Mouse (Mus musculus) testis, adult 10 weeks (tissue): ENCODE results near the gene Oat. TPM values are rescaled to one million over a fixed set of nuclear protein-coding genes. Genes with fewer than 3 reads are reported as not detected.

Experiments used
- polyA plus RNA-seq: library from polyadenylated mRNA; stranded (reverse); fragments of 350-450 nt; fragmentation: Illumina TruSeq; extraction: RNeasy Lipid Tissue Mini Kit (QIAGEN cat#74804); gene quantifications from one replicate; pipeline ENCODE4 v1.2.3, GENCODE M21; 2014; ENCODE audit warnings: low read depth, low replicate concordance

Gene Oat
- polyA plus RNA-seq: 29.3 TPM

DNA sequence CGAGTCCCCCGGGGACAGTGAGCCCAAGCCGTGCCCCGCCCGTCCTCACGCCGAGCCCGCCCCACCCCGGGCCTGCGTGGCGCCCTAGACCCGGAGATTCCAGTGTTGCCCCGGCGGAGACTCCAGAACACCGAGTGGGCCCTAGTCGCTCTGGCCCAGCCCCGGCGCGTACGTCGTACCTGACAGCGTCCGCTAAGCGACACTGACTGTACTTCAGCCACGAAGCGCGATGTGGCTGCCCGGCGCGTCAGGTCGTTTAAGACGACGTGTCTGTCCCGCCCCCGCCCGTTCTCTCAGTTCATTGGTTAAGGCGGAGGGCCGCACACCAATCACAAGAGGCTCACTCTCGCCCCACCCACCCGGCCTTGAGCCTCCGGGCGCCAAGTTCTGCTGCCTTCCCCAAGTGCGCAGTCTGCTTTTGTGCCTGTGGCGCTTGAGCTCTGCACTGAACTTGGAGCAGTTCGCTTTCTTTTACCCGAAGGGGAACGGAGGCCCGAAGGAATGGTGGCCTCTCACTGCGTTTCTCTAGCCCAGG lies at the start of gene Oat:
TSS of gene Oat (minus strand) at position 283 of the 535 bp plus-strand sequence.

DNA sequence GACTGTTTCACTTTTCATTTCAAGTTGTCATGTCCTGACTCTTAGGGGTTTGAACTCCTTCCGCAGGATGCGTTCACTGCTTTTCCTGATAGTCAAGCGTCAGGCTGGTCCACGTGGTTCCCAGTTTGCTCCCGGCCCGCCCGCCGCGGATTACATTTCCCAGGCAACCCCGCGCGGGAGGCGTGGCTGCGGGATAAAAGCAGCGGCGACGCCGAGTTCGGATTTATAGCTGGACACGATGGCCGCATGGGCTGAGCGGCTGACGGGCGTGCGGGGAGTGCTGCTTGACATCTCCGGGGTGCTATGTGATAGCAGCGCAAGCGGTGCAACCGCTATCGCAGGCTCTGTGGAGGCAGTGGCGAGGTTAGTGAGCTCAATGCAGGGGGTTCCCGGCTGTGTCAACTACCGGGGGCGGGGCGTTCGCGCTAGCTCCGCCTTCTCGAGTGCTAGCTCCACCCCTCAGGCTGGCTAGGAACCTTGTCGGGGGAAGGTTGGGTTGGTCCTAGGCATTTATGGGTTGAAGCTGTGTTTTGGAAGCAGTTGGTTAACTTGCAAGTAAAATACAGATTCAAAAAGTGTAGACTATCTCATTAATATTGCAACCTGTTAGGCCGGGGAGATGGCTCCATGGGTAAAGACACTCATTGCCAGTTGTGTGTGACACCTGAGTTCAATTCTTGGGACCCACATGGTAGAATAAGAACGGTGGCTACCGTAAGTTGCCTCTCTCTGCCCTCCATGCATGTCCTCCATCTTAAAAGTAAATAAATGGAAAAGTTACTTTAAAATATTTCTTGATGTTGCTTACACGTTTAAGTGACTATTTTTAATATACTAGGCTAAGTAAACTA lies 34.5 kb upstream of the Oat start, which contains the start of gene Lhpp:
TSS of gene Lhpp (plus strand) at position 171 of the 851 bp plus-strand sequence.

DNA sequence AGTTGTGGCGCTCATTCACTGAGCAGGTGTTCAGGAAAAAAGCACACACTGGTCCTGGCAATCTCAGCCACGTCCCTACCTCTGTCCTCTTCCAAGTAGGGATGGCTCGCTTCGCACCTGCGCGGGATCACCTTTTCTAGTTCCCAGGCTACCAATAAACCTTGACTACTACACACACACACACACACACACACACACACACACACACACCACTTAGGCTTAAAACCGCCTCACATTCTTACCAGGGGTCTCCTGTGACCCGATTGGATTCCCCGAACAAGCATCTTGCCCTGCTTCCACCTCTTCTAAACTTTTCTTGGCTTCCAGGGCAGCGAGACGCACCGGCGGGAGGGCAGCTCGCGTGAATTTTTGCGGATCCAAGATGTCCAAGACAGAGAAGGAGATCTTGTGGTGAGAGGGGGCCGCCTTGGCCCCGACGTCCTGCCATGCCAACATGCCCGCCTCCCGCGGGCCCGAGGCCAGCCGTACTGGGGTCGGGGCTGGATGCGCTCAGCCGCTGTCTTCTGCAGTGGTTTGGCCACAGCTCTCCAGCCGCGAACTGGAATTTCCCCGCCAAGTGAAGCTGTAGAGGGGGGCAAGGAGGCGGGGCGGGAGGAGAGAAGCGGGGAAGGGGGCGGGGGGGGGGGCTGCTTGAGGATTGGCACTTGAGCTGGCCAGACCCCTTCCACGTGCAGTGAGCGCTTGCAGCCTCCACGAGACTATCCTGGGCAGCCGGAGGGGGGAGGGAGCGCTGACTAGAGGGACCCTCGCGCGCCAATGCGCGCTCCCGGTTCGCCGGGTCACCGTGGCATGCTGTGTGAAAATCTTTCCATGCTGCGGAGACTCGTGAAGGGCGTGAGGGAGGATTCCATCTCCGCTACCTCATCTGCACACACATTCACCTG lies 23.1 kb upstream of the Oat start, which contains the start of gene Nkx1-2:
TSS of gene Nkx1-2 (minus strand) at position 567 of the 905 bp plus-strand sequence.

Other genes with a start within 250 kb of the Oat start
- 0.21 TPM for gene Nkx1-2, start 23.2 kb upstream of the Oat start, polyA plus RNA-seq
- gene Lhpp, start 34.2 kb upstream of the Oat start, polyA plus RNA-seq: 1.7 TPM
- 3.6 TPM for gene Fam53b, start 237.5 kb upstream of the Oat start, polyA plus RNA-seq